Mouse (Mus musculus) cerebellum, adult 2 months (tissue): ENCODE results near the gene Spns3.

Experiments
- CTCF ChIP-seq: fragments of 200-500 bp; IDR thresholded peaks from 2 replicates; pipeline ENCODE4 v1.5.1; 2011; ENCODE audit warnings: low read depth, mild to moderate bottlenecking, control low read depth, low read length, moderate library complexity, borderline replicate concordance; ENCODE audit not compliant: insufficient read depth
- POLR2A ChIP-seq: fragments of 200-500 bp; IDR thresholded peaks from 2 replicates; pipeline ENCODE4 v1.6.1; 2011; ENCODE audit warnings: low read length, control low read depth, borderline replicate concordance; ENCODE audit not compliant: insufficient read depth

- no peak for TF ChIP-seq CTCF
- no peak for TF ChIP-seq POLR2A
Measured at GRCm38 (mm10) chr11:72532890-72533289, 17.4 kb downstream of the Spns3 start.
